Mouse (Mus musculus): ENCODE results near the gene Gne.
"Not testable (repeated sequence)": the region's sequence is repeated elsewhere in the genome, so short reads cannot be mapped to it uniquely, and the experiment has no call there.

Gne gene

GRCm38 (mm10) chr4:44072146-44072872 lies 11.7 kb downstream of the Gne start:
- DNase-seq (ENCODE audit: low spot score), result peak; percentile 60

- DNase-seq (ENCODE audit: low spot score), result no peak
Measured at GRCm38 (mm10) chr4:44071741-44072145, 12.2 kb downstream of the Gne start.

- DNase-seq (ENCODE audit: low spot score), result no peak
Measured at GRCm38 (mm10) chr4:44070641-44071040, 13.3 kb downstream of the Gne start.

GRCm38 (mm10) chr4:44069411-44069810 lies 14.6 kb downstream of the Gne start:
- DNase-seq (ENCODE audit: low spot score), result no peak

GRCm38 (mm10) chr4:44068736-44069135 lies 15.2 kb downstream of the Gne start:
- DNase-seq (ENCODE audit: low spot score), result no peak

- DNase-seq (ENCODE audit: low spot score), result no peak
Measured at GRCm38 (mm10) chr4:44066891-44067290, 17.1 kb downstream of the Gne start.

DNA sequence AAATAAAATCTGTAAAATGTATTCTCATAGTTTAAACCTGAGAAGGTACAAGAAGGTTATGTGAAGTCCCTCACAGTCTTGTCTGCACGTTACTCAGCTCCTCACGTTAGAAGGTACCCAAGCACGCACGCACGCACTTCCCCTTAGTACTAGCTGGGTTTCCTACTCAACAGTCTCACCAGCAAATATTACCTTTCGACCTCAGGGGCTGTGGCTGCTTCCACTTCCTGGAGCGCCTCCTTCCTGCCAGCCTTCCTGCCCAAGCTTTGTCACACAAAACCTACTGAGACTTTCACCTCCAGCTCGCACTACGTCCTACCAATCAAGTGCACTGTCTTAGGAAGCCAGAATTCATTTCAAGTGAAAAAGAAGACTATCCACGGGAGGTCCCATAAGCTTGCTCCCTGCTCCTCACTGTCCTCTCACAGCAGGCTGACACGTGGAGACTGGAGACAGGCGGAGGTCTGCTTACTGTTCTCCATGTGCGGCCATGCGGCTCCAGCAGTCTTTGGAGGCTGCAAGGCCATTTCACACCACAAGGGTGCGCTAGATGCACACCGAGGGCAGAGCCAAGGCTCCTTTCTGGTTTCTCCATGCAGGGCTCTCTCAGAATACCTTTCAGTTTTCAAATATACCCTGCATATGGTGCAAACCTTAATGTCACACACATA lies 18.5 kb downstream of the Gne start:
- DNase-seq (ENCODE audit: low spot score), result peak; percentile 75

DNA sequence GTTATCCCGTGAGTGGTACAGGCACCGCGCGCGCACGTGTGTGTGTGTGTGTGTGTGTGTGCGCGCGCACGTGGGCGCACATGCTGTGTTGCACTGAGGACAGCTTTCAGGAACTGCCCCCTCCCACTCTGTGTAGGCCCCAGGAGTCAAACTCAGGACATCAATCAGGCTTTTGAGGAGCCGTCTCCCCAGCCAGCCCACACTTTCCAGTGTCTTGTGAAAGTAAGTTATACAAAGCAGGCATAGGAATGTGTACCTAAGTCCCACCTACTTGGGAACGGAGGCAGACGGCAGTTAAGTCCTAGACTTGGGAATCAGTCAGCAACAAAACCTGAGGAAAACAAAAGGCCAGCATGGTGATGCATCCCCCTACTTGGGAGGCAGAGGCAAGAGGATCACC lies 21.2 kb downstream of the Gne start:
- DNase-seq (ENCODE audit: low spot score), result no peak

- no peak for DNase-seq (ENCODE audit: low spot score)
Measured at GRCm38 (mm10) chr4:44062062-44062461, 21.9 kb downstream of the Gne start.

DNA sequence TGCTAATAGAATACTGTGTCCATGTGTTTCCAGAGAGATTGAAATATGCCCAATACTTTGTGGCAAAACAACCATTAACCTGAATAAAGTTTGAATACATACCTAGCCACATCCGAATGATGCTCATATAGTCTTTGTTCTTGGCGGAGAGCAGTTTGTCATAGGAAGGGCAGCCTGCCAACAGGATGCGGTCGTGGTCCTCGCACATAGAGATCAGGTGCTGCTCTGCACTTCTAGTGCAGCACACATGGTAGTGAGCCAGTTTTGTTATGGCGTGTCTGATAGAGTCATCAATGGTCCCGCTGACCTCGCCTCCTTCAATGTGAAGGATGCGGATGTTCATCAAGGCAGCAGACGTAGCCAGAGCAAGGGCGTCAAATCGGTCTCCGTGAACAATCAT lies 24.3 kb downstream of the Gne start:
- no peak for DNase-seq (ENCODE audit: low spot score)

DNA sequence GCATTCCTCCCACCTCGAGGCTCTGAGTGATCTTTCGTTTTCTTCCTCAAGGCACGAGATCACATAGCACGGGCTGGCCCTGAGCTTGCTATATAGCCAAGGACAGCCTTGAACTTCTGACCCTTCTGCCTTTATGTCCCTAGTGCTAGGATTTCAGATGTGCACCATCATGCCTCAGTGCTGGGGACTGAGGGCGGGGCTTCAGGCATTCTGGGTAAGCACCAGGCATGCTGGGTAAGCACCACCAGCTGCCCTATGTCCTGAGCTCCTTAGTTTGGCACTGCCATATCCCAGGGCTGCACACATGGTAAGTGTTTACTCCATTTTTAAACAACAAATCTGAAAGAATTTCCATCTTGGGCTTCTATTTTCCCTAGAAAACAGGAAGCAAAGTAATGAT lies 34.2 kb downstream of the Gne start:
- DNase-seq (ENCODE audit: low spot score), result no peak

- DNase-seq (ENCODE audit: low spot score), result no peak
Measured at GRCm38 (mm10) chr4:44046066-44046465, 37.9 kb downstream of the Gne start.

DNA sequence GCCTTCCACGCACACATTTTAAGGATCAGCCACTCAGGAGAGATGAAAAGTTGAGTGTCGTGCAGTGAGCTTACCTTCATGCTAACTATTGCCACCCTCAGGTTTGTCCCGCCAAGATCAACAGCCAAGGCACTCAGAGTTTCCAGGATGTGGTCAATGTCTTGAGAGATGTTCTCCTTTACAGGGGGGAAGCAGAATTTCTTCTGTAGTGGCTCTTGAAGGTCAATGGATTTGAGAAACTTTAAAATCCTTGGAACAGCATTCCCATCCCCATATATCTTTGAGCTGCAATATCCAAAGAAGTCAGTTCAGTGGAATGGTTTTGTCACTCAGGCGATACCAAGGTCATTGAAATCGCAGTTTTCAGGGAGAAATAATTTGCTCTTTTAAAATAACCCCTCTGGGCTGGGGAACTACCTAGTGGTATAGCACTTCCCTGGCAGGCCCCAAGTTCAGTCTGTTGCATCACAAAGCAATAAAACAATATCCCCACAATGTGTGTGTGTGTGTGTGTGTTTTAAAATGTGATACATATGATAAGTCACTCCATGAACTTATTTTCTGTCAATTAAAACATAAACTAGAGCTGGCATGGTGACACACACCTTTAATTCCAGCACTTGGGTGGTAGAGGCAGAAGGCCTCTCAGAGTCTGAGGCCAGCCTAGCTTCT lies 39.2 kb downstream of the Gne start:
- DNase-seq (ENCODE audit: low spot score), result no peak

DNA sequence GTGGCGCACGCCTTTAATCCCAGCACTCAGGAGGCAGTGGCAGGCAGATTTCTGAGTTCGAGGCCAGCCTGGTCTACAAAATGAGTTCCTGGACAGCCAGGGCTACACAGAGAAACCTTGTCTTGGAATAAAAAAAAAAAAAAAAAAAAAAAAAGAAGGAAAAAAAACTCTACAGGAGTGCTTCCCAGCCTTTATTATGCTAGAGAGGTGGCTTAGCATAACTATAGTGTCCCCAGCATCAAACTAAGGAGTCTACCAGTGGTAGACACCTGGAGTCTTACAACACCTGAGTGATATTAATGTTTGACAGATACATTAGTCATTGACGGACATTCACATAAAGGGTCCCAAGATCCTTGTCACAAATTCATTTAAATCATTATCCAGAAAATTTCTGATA lies 40.8 kb downstream of the Gne start:
- DNase-seq (ENCODE audit: low spot score), result not testable (repeated sequence)

GRCm38 (mm10) chr4:44042429-44042828 lies 41.5 kb downstream of the Gne start:
- no peak for DNase-seq (ENCODE audit: low spot score)

- DNase-seq (ENCODE audit: low spot score), result no peak
Measured at GRCm38 (mm10) chr4:44040802-44041201, 43.2 kb downstream of the Gne start.

- no peak for DNase-seq (ENCODE audit: low spot score)
Measured at GRCm38 (mm10) chr4:44036455-44036854, 47.5 kb downstream of the Gne start.

DNA sequence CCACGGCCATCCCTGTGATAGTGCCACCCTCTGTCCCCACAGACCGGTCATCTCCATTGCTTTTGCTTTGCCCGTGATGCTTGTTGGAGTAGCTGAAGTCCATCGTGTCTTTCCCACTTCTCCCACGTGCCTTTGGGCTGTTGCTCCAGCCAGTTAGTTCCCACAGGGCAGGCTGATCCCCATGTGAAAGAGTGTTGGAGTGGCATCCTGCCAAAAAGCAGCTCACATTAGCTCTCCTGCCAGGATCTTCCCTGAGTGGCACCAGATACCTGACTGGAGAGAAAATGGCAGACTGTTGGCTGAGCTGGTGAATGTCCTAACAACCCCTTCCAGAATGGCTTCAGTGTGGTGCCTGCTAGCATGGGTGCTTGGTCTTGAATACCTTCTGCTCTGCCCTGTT lies 52.5 kb downstream of the Gne start:
- DNase-seq (ENCODE audit: low spot score), result no peak

DNA sequence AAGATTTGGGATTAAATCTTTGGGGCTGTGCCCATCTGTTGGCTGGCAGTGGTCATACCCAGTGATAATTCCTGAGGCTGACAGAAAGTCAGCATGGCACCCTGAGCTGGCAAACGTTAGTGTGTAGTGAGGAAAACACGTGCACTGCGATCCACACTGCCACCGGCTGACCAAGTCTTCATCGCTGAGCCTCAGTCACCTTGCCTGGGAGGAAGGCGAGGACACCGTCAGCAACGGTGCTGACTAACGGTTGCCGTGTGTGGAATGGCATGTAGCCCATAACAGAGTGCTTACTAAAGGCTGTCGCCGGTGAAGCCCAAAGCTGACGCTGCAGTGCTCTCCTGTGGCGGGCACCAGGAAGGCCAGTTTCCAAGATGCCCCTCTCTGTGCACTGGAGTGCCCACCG lies 54.3 kb downstream of the Gne start:
- no peak for DNase-seq (ENCODE audit: low spot score)

DNA sequence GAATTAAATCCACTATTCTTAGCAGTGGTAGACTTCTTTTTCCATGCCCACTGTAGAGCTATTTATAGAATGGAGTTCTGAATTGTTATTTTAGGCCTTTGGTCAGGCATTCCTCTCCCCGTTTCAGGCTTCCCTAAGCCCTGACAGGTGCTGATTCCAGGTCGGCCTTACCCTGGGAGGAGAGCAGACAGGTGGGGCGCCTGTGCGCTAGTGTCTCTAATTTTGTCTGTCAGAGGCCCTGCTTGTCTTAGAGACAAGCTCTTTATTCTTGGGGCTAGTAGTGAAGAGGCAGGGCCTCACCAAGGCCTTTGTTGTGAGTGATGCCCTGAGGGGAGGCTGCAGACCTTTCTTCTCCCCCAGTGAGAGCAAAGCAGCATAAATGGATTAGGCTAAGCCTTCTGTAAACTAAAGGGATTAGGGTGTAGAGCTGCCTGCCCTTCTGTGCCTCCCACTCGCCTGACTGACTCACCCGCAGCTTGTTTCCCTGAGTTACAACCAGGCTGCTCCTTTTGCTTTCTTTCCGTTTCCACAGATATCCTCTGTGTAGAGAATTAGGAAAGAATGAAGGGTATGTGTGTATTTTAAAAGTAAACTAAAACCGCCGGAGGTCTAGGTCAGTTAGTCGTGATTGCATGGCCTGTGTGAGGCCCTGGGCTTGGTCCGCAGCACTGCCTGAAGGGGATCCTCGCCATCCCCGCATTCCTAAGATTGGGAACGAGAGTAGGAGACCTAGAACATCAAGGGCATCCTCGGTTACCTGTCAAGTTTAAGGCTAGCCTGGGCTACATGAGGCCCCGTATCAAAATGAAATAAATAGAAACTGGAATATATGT lies 55.5 kb downstream of the Gne start:
- no peak for DNase-seq (ENCODE audit: low spot score)

DNA sequence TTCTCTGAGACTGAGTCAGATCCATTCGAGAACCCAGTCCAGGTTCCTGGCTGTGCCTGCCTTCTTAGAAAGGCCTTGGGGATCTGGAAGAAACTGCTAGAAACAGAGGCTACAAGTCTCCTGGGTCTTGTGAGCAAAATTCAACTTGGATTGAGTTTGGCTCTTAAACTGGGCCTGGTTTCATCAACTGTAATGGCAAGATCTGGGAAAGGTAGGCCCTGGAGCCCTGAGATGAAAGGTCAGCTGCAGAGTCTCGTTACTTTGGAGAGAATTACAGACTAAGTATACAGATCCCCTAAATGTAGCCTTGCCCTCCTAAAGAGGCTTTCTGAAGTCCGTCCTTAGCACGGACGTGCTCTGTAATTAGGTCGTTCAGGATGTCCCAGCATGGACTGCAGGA lies 58.4 kb downstream of the Gne start:
- peak; percentile 1 for DNase-seq (ENCODE audit: low spot score)

DNA sequence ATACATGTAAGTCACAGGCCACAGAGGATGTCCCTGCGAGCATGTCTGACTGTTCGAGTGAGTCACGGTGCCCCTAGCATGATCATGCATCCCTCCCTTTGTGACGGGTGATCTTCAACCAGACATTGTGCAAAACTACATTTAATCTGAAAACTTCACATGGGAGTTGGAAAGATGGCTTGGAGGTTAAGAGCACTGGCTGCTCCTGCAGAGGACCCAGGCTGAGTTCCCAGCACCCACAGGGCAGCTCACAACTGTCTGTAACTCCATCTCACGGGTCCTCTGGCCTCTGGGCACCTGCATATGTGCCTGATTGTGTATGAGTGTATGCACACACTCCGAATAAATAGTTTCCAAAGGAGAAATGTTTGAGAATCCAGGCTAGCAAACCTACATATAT lies 59.7 kb downstream of the Gne start:
- peak; percentile 4 for DNase-seq (ENCODE audit: low spot score)

Data from urinary bladder, postnatal 10 days (tissue).